Mouse (Mus musculus): ENCODE measurements around the gene Iqcf3.

The Iqcf3 gene

DNA sequence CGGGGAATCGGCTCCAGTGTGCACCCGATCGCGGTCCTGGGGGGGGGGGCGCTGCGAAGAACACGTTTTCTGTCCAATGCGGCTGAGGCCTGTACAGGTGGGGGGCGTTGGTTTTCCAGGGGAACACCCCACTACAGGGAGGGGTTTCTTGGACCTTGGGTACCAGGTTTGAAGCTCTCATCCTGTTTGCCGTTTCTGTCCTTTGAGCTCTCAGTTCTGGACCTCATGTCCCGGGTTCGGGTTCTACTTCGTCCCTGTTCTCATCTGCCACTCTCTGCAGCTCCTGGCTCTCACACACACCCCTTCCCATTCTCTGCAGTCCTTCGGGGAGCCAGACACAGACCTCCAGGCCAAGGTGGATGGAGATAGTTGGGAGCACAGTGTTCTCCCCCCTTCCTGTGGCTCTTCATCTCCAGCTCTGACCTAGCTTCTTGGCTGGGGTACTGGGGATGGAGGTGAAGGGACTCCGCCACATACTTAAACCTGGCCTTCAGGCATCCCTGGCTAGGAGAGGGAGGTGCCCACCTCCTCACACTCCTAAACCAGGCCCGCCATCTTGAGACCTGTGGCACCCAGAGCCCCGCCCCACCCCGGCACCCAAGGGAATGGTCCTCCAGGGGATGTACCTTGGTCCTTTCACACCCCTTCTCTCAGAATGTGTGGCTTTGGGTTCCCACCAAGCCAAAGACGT lies 107.2 kb downstream of the Iqcf3 start:
- DNase-seq (ENCODE audit: low spot score in 2 of 2), result no peak

DNA sequence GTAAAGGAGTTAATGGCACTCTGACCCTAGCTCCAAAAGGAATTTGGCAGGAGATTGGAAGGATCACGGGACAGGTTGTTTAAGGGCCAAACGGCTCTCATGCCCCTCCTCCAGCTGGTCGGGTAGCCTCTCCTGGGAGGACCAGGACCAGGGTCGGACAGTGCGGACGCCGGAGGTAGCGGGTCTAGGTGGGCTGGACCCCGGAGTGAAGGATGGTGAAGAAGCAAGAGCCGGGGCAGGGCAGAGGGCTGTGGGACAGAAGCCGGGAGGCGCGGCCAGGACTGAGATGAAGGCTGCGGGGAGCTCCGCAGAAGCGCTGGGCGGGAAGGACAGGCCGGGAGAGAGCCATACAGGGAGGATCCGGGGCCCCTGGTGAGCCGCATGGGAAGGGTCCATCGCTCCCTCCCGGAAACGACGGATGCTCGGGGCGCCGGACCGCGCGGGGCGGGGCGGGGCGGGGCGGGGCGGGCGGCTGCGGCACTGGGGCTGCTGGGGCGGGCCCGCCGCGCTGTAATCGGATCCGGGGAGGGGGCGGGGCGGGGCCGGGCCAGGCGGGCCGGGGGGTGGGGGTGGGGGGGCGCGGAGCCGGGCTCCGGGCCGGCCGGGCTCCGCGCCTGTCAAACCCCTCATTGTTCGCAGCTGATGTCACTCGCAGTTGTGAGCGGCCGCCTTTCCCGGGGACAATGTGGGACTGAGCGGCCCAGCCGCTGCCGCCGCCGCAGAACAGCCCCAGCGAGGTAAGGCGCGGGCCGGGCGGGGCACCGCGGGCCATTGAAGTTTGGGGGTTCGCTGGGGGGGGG lies 108.0 kb downstream of the Iqcf3 start, which contains the start of gene Pcbp4:
Gene Pcbp4, plus strand, starts transcription at position 21 of the 800 bp plus-strand sequence.
- peak in 1 of 2 experiments; percentile 63 for DNase-seq (ENCODE audit: low spot score in 2 of 2)

All from urinary bladder, adult 18-20 months (tissue).